11 mouse cellular contexts compared by ENCODE assay signal in genomic region chr1:172475054-172475741, GRCm38 (mm10). TPM values are rescaled to one million over a fixed set of nuclear protein-coding genes. Genes with fewer than 3 reads are reported as not detected.
A peak's percentile ranks its signal among the peaks of the same experiment; 100 is the strongest.
DNase-seq lines count a peak whose midpoint lies in the region; ATAC-seq lines count a peak whose summit lies in the region.
"Had no signal": no experiment of that assay in that cellular context is flagged by ENCODE, and none has a peak within 500 bp of the region (broad histone marks: within the 10 kb centered on the region; RNA-seq: fewer than 3 reads in every experiment).

Gene Slamf9 (plus strand): TSS chr1:172475358.

- H3K9ac ChIP-seq in liver, embryonic 12.5 days = no peak within 1 kb of the TSS
- H3K9ac ChIP-seq: midbrain, embryonic 12.5 days had no signal

- no peaks in the 10 kb centered on the region for H3K9me3 ChIP-seq in liver, embryonic 12.5 days (replicated peaks)
- H3K9me3 ChIP-seq: midbrain, embryonic 12.5 days had no signal

- intact Hi-C loops in heart, postnatal 36 days (cut with DNase I) = no loop called here

- ATAC-seq in liver, embryonic 12.5 days = peak; percentile 32; the same call in 1 of the 2 replicates
- ATAC-seq in monocyte, adult 5-6 weeks (replicated peaks; ENCODE audit: insufficient number of reproducible peaks, low FRiP score, low TSS enrichment, poor library complexity, severe bottlenecking) = peak; percentile 88

- 27% methylated on average over 7 of the region's 7 CpGs for WGBS in liver, embryonic 12.5 days (ENCODE audit: insufficient replicate concordance)

- peaks cover 11% of the 10 kb centered on the region for H3K4me1 ChIP-seq in liver, embryonic 12.5 days
- H3K4me1 ChIP-seq: midbrain, embryonic 12.5 days had no signal

- H3K27me3 ChIP-seq in liver, embryonic 12.5 days (replicated peaks) = peaks cover 25% of the 10 kb centered on the region

- H3K4me2 ChIP-seq in liver, embryonic 12.5 days = no peak within 1 kb of the TSS
- H3K4me2 ChIP-seq: midbrain, embryonic 12.5 days had no signal

- H3K27ac ChIP-seq in liver, embryonic 12.5 days = no peak within 1 kb of the TSS
- H3K27ac ChIP-seq: midbrain, embryonic 12.5 days had no signal

- peak; percentile 29 to 75 for DNase-seq in heart, adult 18-20 months
- DNase-seq in heart, postnatal 36 days = no peak
- no peak for DNase-seq in gonadal fat pad, adult 2 months (ENCODE audit: low read depth)
- no peak for DNase-seq in embryo, embryonic 11 days
- no peak for DNase-seq in right cerebral cortex, postnatal 4 days
- DNase-seq in thymus, adult 18-20 months = no peak
- DNase-seq: kidney, postnatal 10 days; right cerebral cortex, postnatal 25 days had no signal

- H3K36me3 ChIP-seq in liver, embryonic 12.5 days = no peaks in the 10 kb centered on the region
- H3K36me3 ChIP-seq: midbrain, embryonic 12.5 days had no signal

- no peak within 1 kb of the TSS for H3K4me3 ChIP-seq in liver, embryonic 12.5 days
- H3K4me3 ChIP-seq: midbrain, embryonic 12.5 days had no signal

RNA-seq across cellular contexts. Expression of gene Slamf9, which starts in this region (rescaled TPM):
- total RNA-seq in heart, adult 18-20 months (2021) = 1 to 10 TPM; 1.2 to 2.2 TPM
- 1 to 10 TPM; 1.1 to 1.5 TPM for total RNA-seq in heart, postnatal 36 days (2021)
- 14.2 and 18.2 TPM in 2 replicates for polyA plus RNA-seq in gonadal fat pad, adult 2 months (2012; rRNA removed)
- polyA plus RNA-seq in liver, embryonic 12.5 days (2016; fragmentation: Nextera tagmentation; extraction: Ambion mirVana) = 1.1 and 1.3 TPM in 2 replicates
- total RNA-seq in monocyte, adult 5-6 weeks (2017) = 17.0 to 25.6 TPM (median 21.4 TPM) in 3 replicates

Comparison
In these comparisons a context has a peak if more than half of its experiments do, and no peak if none do; other contexts are left out.
1. DNase-seq: peak in heart, adult 18-20 months (2 of 2); none in heart, postnatal 36 days (0 of 2), gonadal fat pad, adult 2 months (single experiment), embryo, embryonic 11 days (single experiment), right cerebral cortex, postnatal 4 days (single experiment) and thymus, adult 18-20 months (0 of 2).